Mouse (Mus musculus) cerebellum, adult 2 months (tissue): Measurements from ENCODE around the gene Agbl4.

Source experiments
- CTCF ChIP-seq: fragments of 200-500 bp; IDR thresholded peaks from 2 replicates; pipeline ENCODE4 v1.5.1; 2011; ENCODE audit warnings: low read depth, mild to moderate bottlenecking, control low read depth, low read length, moderate library complexity, borderline replicate concordance; ENCODE audit not compliant: insufficient read depth
- POLR2A ChIP-seq: fragments of 200-500 bp; IDR thresholded peaks from 2 replicates; pipeline ENCODE4 v1.6.1; 2011; ENCODE audit warnings: low read length, control low read depth, borderline replicate concordance; ENCODE audit not compliant: insufficient read depth

GRCm38 (mm10) chr4:111403243-111403642 lies 1005.8 kb downstream of the Agbl4 start:
- TF ChIP-seq POLR2A (no peak), CTCF (no peak)
